Mouse (Mus musculus): ENCODE data around the gene Brd2. TPM values are rescaled to one million over a fixed set of nuclear protein-coding genes. Genes with fewer than 3 reads are reported as not detected.
A peak's percentile ranks its signal among the peaks of the same experiment; 100 is the strongest.

Gene Brd2
- polyA plus RNA-seq, 1 experiment from 2014 or later: 89.4 TPM

DNA sequence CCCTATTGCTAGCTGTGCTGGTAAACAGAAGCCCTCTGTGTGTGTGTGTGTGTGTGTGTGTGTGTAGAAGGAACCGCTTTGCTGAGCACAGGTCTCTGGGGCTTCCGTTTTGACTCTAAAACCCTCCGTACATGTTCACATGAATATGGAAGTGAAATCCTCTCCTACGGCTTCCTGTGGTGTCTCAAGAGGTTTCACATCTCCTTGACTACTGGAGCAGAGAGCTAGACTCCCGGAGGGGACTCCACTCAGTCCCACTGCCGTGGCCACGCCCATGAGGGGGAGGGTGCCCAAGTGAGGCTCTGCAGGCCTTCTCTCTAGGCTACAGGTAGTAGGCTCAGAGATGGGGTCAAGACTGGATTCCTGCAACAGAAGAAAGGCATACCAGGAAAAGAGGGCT, 20.6 kb upstream of the Brd2 start, which contains the start of gene H2-DMb2:
Gene H2-DMb2 (plus strand): TSS at position 275 of the 400 bp plus-strand sequence.
- H3K36me3 ChIP-seq: no peaks in the 10 kb centered on the region
- no peaks in the 10 kb centered on the region for H3K9me3 ChIP-seq (replicated peaks)
- WGBS: 38% methylated on average over 7 of the region's 7 CpGs
- no peak for ATAC-seq (ENCODE audit: insufficient number of reproducible peaks, low FRiP score)
- H3K4me2 ChIP-seq: no peak within 1 kb of the TSS
- no peak within 1 kb of the TSS for H3K9ac ChIP-seq
- H3K27ac ChIP-seq (ENCODE audit: poor library complexity, severe bottlenecking): no peak within 1 kb of the TSS
- no peak within 1 kb of the TSS for H3K4me3 ChIP-seq
- H3K27me3 ChIP-seq (replicated peaks): peaks cover 64% of the 10 kb centered on the region
- peaks cover 7% of the 10 kb centered on the region for H3K4me1 ChIP-seq (replicated peaks)

DNA sequence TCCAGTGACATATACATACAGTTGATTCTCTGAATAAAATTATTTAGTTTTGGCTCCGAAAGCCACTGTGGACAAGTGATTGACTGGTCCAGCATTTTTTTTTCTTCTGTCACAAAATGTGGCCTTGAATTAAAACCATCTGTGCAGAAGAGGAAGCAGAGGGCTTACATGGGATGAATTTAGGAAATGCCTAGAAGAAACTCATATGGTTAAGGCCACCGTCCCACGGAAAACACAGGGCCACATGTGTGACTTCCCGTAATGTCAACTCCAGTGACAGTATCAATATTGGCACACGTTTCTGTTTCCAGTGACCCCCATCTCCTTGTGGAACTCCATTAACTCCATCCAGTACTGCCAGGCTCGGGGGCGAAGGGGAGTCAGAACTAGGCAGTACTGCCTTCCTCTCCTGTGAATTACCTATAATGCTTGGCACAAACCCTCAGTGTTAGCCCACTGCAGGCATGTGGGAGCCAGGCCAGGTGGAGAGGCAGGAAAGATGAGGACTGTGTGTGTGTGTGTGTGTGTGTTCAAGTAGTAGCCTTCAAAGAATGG, 20.1 kb upstream of the Brd2 start:
- Histone ChIP-seq H3K4me1 (replicated peaks) (peaks cover 7% of the 10 kb centered on the region), H3K9ac (no peak overlapping the region), H3K27ac (ENCODE audit: poor library complexity, severe bottlenecking) (no peak overlapping the region), H3K36me3 (no peaks in the 10 kb centered on the region), H3K9me3 (replicated peaks) (no peaks in the 10 kb centered on the region), H3K4me2 (no peak overlapping the region), H3K27me3 (replicated peaks) (peaks cover 69% of the 10 kb centered on the region), H3K4me3 (no peak overlapping the region)
- ATAC-seq (ENCODE audit: insufficient number of reproducible peaks, low FRiP score): no peak
- 76% methylated on average over 7 of the region's 7 CpGs for WGBS

DNA sequence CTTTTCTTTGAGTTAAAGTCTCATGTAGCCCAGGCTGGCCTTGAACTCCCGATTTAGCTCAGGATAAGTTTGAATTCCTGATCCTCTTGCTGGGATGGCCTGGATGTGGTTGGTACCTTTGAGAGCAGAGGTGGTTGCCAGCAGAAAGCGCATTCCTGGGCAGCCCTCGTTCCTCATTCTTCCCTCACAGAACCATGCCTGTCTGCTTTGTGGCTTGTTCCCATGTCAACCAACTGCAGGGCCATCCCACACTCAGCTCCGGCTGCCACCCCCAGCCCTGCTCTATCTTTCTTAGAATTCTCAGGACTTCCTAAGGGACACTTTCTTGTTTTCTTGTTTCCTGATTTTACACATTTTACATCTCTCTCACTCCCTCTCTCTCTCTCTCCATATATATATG, 19.0 kb upstream of the Brd2 start:
- no peak overlapping the region for H3K9ac ChIP-seq
- H3K27ac ChIP-seq (ENCODE audit: poor library complexity, severe bottlenecking): no peak overlapping the region
- no peaks in the 10 kb centered on the region for H3K36me3 ChIP-seq
- ATAC-seq (ENCODE audit: insufficient number of reproducible peaks, low FRiP score): no peak
- peaks cover 74% of the 10 kb centered on the region for H3K27me3 ChIP-seq (replicated peaks)
- peaks cover 7% of the 10 kb centered on the region for H3K4me1 ChIP-seq (replicated peaks)
- no peak overlapping the region for H3K4me3 ChIP-seq
- no peaks in the 10 kb centered on the region for H3K9me3 ChIP-seq (replicated peaks)
- 44% methylated on average over 4 of the region's 4 CpGs for WGBS
- no peak overlapping the region for H3K4me2 ChIP-seq

DNA sequence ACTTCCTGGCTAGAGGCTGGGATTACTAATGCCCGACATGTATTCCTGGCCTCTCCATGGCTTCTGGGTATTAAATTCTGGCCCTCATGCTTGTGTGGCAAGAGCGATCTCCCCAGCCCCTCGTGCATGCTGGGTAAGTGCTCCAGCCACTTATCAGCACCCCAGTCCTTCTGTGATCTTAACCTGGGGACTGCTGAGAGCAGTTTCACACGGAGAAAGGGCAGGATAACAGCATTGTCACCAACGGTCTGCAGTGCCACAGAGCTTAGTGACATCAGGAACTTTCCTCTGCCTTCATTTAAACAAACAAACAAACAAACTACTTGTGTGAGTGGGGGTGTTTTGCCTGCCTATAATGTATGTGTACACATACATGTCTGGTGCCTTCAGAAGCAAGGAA, 17.8 kb upstream of the Brd2 start:
- Histone ChIP-seq H3K4me2 (peak overlapping the region; percentile 85), H3K27me3 (replicated peaks) (peaks cover 78% of the 10 kb centered on the region), H3K36me3 (no peaks in the 10 kb centered on the region), H3K4me1 (replicated peaks) (peaks cover 11% of the 10 kb centered on the region), H3K9ac (no peak overlapping the region), H3K27ac (ENCODE audit: poor library complexity, severe bottlenecking) (no peak overlapping the region), H3K4me3 (peak overlapping the region; percentile 45; the same call in 1 of the 2 replicates), H3K9me3 (replicated peaks) (no peaks in the 10 kb centered on the region)
- WGBS: 1% methylated on average over 5 of the region's 5 CpGs
- ATAC-seq (ENCODE audit: insufficient number of reproducible peaks, low FRiP score): no peak

DNA sequence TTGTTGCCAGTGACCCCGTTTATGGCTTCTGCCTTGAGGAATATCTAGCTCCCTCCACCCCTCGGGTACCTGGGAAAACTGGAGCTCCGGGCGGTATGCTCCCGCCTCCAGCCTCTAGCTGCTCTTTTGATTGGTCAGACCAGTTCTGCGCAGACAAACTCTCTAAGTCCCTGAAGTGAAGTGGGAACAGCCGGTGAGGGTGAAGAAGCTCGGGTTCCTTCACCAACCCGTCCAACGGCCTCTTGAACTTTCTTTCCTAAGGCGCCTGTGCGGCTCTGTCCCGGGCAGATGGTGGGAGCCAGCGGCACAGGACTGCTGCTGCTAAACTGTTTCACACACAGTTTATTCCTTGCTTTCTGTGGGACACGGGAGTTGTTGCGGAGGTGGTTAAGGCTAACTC, 17.0 kb upstream of the Brd2 start:
- Histone ChIP-seq H3K4me1 (replicated peaks) (peaks cover 11% of the 10 kb centered on the region), H3K9me3 (replicated peaks) (no peaks in the 10 kb centered on the region), H3K9ac (no peak overlapping the region; the same call in 1 of the 2 replicates), H3K27ac (ENCODE audit: poor library complexity, severe bottlenecking) (no peak overlapping the region), H3K4me3 (peak overlapping the region; percentile 45), H3K27me3 (replicated peaks) (peaks cover 74% of the 10 kb centered on the region), H3K36me3 (no peaks in the 10 kb centered on the region), H3K4me2 (peak overlapping the region; percentile 85)
- 1% methylated on average over 16 of the region's 16 CpGs for WGBS
- ATAC-seq (ENCODE audit: insufficient number of reproducible peaks, low FRiP score): no peak

DNA sequence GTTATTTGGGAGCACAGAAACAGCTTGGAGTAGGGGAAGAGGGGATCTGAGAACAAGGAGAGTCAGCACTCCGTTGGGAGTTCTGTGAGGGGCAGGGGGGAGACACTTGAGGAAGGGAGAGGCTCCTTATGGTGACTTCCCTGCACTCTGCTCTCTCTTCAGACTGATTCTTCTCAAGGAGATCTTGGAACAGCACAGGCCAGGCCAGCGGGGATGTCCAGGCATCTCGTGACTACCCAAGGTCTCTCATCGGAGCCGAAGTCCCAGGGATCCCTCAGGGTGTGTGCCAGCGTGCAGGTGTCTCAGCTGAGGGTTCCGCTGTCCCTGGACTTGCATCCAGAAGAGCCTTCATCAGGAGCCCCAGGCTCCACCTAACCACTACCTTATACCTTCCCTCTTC, 16.2 kb upstream of the Brd2 start:
- no peak for ATAC-seq (ENCODE audit: insufficient number of reproducible peaks, low FRiP score)
- Histone ChIP-seq H3K4me3 (no peak overlapping the region), H3K9ac (no peak overlapping the region), H3K4me2 (no peak overlapping the region), H3K27ac (ENCODE audit: poor library complexity, severe bottlenecking) (no peak overlapping the region), H3K4me1 (replicated peaks) (peaks cover 11% of the 10 kb centered on the region), H3K27me3 (replicated peaks) (peaks cover 69% of the 10 kb centered on the region), H3K36me3 (no peaks in the 10 kb centered on the region), H3K9me3 (replicated peaks) (no peaks in the 10 kb centered on the region)
- 75% methylated on average over 7 of the region's 7 CpGs for WGBS

DNA sequence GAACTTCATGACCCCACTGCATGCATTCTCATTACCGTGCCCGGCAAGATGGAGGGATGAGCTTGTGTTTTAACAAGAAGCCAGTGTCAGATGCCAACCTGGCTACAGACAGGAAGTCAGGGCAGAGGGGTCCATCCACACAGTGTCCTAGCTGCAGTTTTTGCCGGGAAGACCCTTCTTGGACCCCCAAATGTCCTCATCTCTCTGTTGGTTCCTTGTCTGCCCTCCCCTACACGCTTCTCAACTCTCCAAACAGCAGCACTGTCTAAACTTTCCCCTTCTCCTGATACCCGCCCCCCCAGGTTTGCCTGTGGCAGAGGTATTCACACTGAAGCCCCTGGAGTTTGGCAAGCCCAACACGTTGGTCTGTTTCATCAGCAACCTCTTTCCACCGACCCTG, 15.2 kb upstream of the Brd2 start:
- ATAC-seq (ENCODE audit: insufficient number of reproducible peaks, low FRiP score): no peak
- Histone ChIP-seq H3K4me3 (no peak overlapping the region), H3K4me2 (no peak overlapping the region), H3K9ac (no peak overlapping the region), H3K27me3 (replicated peaks) (peaks cover 63% of the 10 kb centered on the region), H3K36me3 (no peaks in the 10 kb centered on the region), H3K27ac (ENCODE audit: poor library complexity, severe bottlenecking) (no peak overlapping the region), H3K9me3 (replicated peaks) (no peaks in the 10 kb centered on the region), H3K4me1 (replicated peaks) (peaks cover 11% of the 10 kb centered on the region)
- 67% methylated on average over 7 of the region's 7 CpGs for WGBS

DNA sequence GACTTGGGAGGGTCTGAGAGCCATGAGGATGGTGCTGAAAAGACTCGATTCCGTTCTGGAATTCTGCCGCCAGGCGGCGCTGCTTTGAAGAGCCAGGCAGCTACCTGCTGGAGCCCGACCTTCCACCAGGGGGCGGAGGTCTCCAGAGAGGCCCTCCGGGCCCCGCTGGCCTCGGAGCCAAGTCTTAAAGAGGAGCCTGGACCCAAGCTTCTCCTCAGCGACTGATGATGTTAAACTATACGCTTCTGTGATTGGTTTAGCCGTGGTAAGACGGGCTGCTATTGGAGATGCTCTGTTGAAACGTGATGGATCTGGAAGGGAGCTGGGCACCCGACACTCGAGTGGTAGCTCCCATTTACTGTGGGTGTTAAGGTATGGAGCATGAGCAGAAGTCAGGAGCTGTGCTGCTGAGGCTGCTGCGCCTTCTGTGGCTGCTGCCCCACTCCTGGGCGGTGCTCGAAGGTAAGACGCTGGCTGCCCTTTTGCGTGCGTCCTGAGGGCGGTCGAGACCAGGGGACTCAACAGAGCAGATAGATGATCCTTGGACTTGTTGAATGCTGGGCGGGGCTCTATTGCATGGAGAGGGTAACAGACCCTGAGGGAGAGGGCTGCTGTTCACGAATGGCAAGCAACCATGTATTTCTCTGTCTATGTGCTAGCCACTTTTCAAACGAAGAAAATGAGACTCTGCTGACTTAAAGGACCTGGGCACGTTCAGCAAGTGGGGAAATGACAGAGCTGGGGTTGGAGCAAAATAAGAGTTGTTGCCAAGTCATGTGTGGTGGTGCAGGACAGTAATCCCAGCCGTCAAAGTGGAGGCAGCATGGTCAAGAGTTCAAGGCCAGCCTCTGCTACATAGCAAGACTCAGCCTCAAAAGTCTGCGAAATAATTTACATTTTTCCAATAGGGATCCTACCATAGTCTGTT, 13.1 kb upstream of the Brd2 start:
- WGBS: 7% methylated on average over 31 of the region's 31 CpGs

DNA sequence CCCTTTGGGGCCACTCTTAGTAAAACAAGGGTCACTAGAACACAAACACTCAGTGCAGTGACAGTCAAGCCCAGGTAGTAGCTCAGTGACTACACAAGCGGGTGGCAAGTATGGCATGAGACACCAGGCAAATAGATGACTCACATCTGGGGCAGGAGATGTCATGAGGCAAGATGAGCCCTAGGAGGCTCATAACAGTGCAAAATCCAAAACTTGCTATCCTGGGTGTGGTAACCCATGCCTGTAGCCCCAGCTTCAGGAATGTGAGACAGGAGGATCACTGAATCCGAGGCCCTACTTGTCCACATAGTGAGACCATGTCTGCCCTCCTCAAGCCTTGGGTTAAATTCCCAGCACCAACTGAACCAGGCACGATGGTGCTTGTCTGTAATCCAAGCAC, 12.0 kb upstream of the Brd2 start:
- 0 out of 2 replicates have a peak, but pooled peaks cover 4% of the 10 kb centered on the region for H3K4me1 ChIP-seq (replicated peaks)
- H3K9ac ChIP-seq: no peak overlapping the region
- WGBS: 79% methylated on average over 3 of the region's 3 CpGs
- H3K27ac ChIP-seq (ENCODE audit: poor library complexity, severe bottlenecking): no peak overlapping the region
- no peak overlapping the region for H3K4me2 ChIP-seq
- ATAC-seq (ENCODE audit: insufficient number of reproducible peaks, low FRiP score): no peak
- no peak overlapping the region for H3K4me3 ChIP-seq
- peaks cover 36% of the 10 kb centered on the region for H3K27me3 ChIP-seq (replicated peaks)
- no peaks in the 10 kb centered on the region for H3K36me3 ChIP-seq
- H3K9me3 ChIP-seq (replicated peaks): no peaks in the 10 kb centered on the region

More for the DNA sequence above, 13.1 kb upstream of the Brd2 start:
- Histone ChIP-seq H3K36me3 (no peaks in the 10 kb centered on the region), H3K4me1 (replicated peaks) (peaks cover 11% of the 10 kb centered on the region), H3K4me2 (peak overlapping the region; percentile 82), H3K9me3 (replicated peaks) (no peaks in the 10 kb centered on the region), H3K27ac (ENCODE audit: poor library complexity, severe bottlenecking) (no peak overlapping the region), H3K4me3 (peak overlapping the region; percentile 41), H3K9ac (peak overlapping the region; percentile 62; the same call in 1 of the 2 replicates), H3K27me3 (replicated peaks) (peaks cover 45% of the 10 kb centered on the region)
- peak; percentile 94 for ATAC-seq (ENCODE audit: insufficient number of reproducible peaks, low FRiP score)

DNA sequence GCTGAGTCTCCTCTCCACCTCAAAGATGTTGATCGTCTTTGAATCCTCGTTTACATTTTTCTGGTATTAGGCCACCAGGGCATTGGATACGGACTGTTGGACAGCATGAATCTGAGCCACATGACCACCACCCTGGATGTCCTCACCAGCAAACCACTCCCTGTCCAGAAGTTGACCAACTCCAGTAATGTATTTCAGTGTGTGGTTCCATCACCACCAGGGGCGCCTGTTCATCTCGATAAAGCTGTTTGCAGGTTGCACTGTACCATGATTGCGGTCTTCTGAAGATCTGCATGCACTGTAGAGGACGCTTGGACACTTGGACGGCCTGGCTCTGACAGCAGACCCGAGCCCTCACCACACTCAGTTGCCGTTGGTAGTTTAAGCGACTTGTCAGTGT, 10.9 kb upstream of the Brd2 start:
- H3K36me3 ChIP-seq: no peaks in the 10 kb centered on the region
- no peak overlapping the region for H3K4me2 ChIP-seq
- peaks cover 27% of the 10 kb centered on the region for H3K27me3 ChIP-seq (replicated peaks)
- WGBS: 76% methylated on average over 11 of the region's 11 CpGs
- H3K9ac ChIP-seq: no peak overlapping the region
- no peak overlapping the region for H3K27ac ChIP-seq (ENCODE audit: poor library complexity, severe bottlenecking)
- ATAC-seq (ENCODE audit: insufficient number of reproducible peaks, low FRiP score): no peak
- no peak overlapping the region for H3K4me3 ChIP-seq
- peaks cover 15% of the 10 kb centered on the region for H3K4me1 ChIP-seq (replicated peaks)
- no peaks in the 10 kb centered on the region for H3K9me3 ChIP-seq (replicated peaks)

DNA sequence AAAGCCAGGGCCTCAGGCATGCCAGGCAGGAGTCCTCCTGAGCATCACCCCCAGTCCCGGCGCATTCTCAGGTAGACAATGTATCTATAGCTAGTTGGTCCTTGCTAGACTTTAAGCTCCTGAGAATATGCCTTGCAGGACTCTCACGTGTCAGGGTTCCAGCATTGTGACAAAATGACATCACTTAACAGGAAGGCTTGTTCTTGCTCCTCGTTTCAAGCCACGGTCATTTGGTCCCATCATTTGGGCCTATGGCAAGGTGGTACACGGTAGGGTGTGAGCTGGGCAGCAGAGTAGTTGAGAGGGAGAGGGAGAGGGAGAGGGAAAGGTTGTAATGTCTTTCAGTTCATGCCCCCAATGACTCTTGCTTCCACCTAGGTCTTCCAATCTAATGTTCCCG, 9.5 kb upstream of the Brd2 start:
- no peak overlapping the region for H3K4me3 ChIP-seq
- whole genome bisulfite sequencing: 77% methylated on average over 7 of the region's 7 CpGs
- H3K27me3 ChIP-seq (replicated peaks): peaks cover 13% of the 10 kb centered on the region
- no peaks in the 10 kb centered on the region for H3K36me3 ChIP-seq
- no peak overlapping the region for H3K9ac ChIP-seq
- H3K4me1 ChIP-seq (replicated peaks): peaks cover 27% of the 10 kb centered on the region
- no peaks in the 10 kb centered on the region for H3K9me3 ChIP-seq (replicated peaks)
- no peak for ATAC-seq (ENCODE audit: insufficient number of reproducible peaks, low FRiP score)
- H3K27ac ChIP-seq (ENCODE audit: poor library complexity, severe bottlenecking): no peak overlapping the region
- no peak overlapping the region for H3K4me2 ChIP-seq
